ENCODE assay signal across 8 mouse cellular contexts in genomic region chr7:41500151-41500934, GRCm38 (mm10). TPM values are rescaled to one million over a fixed set of nuclear protein-coding genes. Genes with fewer than 3 reads are reported as not detected.
A peak's percentile ranks its signal among the peaks of the same experiment; 100 is the strongest.
DNase-seq lines count a peak whose midpoint lies in the region; ATAC-seq and TF ChIP-seq lines count a peak whose summit lies in the region.

No protein-coding gene starts in this region.

- no peaks in the 10 kb centered on the region for H3K4me1 ChIP-seq in embryonic facial prominence, embryonic 12.5 days
- peaks cover 5% of the 10 kb centered on the region; the same call in 1 of the 2 replicates for H3K4me1 ChIP-seq in heart, embryonic 13.5 days
- no peaks in the 10 kb centered on the region for H3K4me1 ChIP-seq in kidney, postnatal 0 days (replicated peaks; ENCODE audit: insufficient read depth, low read length)
- peaks cover 8% of the 10 kb centered on the region; the same call in 1 of the 2 replicates for H3K4me1 ChIP-seq in liver, embryonic 12.5 days
- H3K4me1 ChIP-seq in stomach, embryonic 14.5 days (ENCODE audit: control insufficient read depth, insufficient read depth, low read length), result no peaks in the 10 kb centered on the region

- DNase-seq in 3T3-L1 (ENCODE audit: low read depth, low spot score), result peak; percentile 64
- DNase-seq in adrenal gland, adult 2 months, result peak; percentile 82
- peak; percentile 58 for DNase-seq in kidney, postnatal 0 days (ENCODE audit: low spot score)
- DNase-seq in natural killer cell, adult 2 months (ENCODE audit: low spot score in 2 of 2), result peak; percentile 58 to 64

- 19% methylated on average over 22 of the region's 22 CpGs for WGBS in embryonic facial prominence, embryonic 12.5 days
- 17% methylated on average over 22 of the region's 22 CpGs for WGBS in heart, embryonic 13.5 days
- 20% methylated on average over 22 of the region's 22 CpGs for WGBS in kidney, postnatal 0 days
- 13% methylated on average over 22 of the region's 22 CpGs for WGBS in liver, embryonic 12.5 days (ENCODE audit: insufficient replicate concordance)
- 16% methylated on average over 22 of the region's 22 CpGs for WGBS in stomach, embryonic 14.5 days

- no peak; the same call in 1 of the 2 replicates for ATAC-seq in embryonic facial prominence, embryonic 12.5 days (ENCODE audit: insufficient number of reproducible peaks, insufficient read depth, low FRiP score, low TSS enrichment)
- ATAC-seq in heart, embryonic 13.5 days (ENCODE audit: extremely low read depth, insufficient number of reproducible peaks, low FRiP score, low TSS enrichment), result no peak
- no peak for ATAC-seq in kidney, postnatal 0 days (replicated peaks; ENCODE audit: low FRiP score, low read depth)
- no peak for ATAC-seq in liver, embryonic 12.5 days
- ATAC-seq in stomach, embryonic 14.5 days (ENCODE audit: insufficient number of reproducible peaks, insufficient read depth, low FRiP score, low read depth), result no peak

- 0 out of 2 replicates have a peak overlapping the region, but pooled peaks have one; percentile 40 for H3K9ac ChIP-seq in embryonic facial prominence, embryonic 12.5 days
- H3K9ac ChIP-seq in heart, embryonic 13.5 days, result peak overlapping the region; percentile 82
- no peak overlapping the region for H3K9ac ChIP-seq in kidney, postnatal 0 days (ENCODE audit: low read depth, low read length)
- peak overlapping the region; percentile 70 for H3K9ac ChIP-seq in liver, embryonic 12.5 days
- H3K9ac ChIP-seq in stomach, embryonic 14.5 days (replicated peaks; ENCODE audit: low read depth, low read length), result peak overlapping the region; percentile 21; the same call in 1 of the 2 replicates

- peak overlapping the region; percentile 54 for H3K4me3 ChIP-seq in embryonic facial prominence, embryonic 12.5 days
- peak overlapping the region; percentile 73 for H3K4me3 ChIP-seq in heart, embryonic 13.5 days
- H3K4me3 ChIP-seq in kidney, postnatal 0 days (replicated peaks; ENCODE audit: low read depth, low read length), result peak overlapping the region; percentile 60
- H3K4me3 ChIP-seq in liver, embryonic 12.5 days, result peak overlapping the region; percentile 76
- peak overlapping the region; percentile 60 for H3K4me3 ChIP-seq in stomach, embryonic 14.5 days (ENCODE audit: low read depth, low read length)

- H3K27ac ChIP-seq in embryonic facial prominence, embryonic 12.5 days, result no peak overlapping the region
- no peak overlapping the region for H3K27ac ChIP-seq in heart, embryonic 13.5 days (replicated peaks)
- H3K27ac ChIP-seq in kidney, postnatal 0 days, result no peak overlapping the region
- H3K27ac ChIP-seq in liver, embryonic 12.5 days, result no peak overlapping the region; the same call in 1 of the 2 replicates
- H3K27ac ChIP-seq in stomach, embryonic 14.5 days (ENCODE audit: low read length), result no peak overlapping the region

- no peaks in the 10 kb centered on the region for H3K36me3 ChIP-seq in embryonic facial prominence, embryonic 12.5 days
- H3K36me3 ChIP-seq in heart, embryonic 13.5 days, result no peaks in the 10 kb centered on the region
- no peaks in the 10 kb centered on the region for H3K36me3 ChIP-seq in kidney, postnatal 0 days (ENCODE audit: insufficient read depth, low read length)
- peaks cover 4% of the 10 kb centered on the region; the same call in 1 of the 2 replicates for H3K36me3 ChIP-seq in liver, embryonic 12.5 days
- no peaks in the 10 kb centered on the region for H3K36me3 ChIP-seq in stomach, embryonic 14.5 days (ENCODE audit: control insufficient read depth, insufficient read depth, low read length)

- H3K4me2 ChIP-seq in embryonic facial prominence, embryonic 12.5 days (replicated peaks), result peak overlapping the region; percentile 59
- H3K4me2 ChIP-seq in heart, embryonic 13.5 days, result peak overlapping the region; percentile 90
- peak overlapping the region; percentile 73 for H3K4me2 ChIP-seq in kidney, postnatal 0 days (ENCODE audit: low read length)
- peak overlapping the region; percentile 82 for H3K4me2 ChIP-seq in liver, embryonic 12.5 days
- H3K4me2 ChIP-seq in stomach, embryonic 14.5 days (replicated peaks; ENCODE audit: low read depth, low read length), result peak overlapping the region; percentile 78

- no peaks in the 10 kb centered on the region for H3K27me3 ChIP-seq in embryonic facial prominence, embryonic 12.5 days
- H3K27me3 ChIP-seq in heart, embryonic 13.5 days (replicated peaks), result no peaks in the 10 kb centered on the region
- no peaks in the 10 kb centered on the region for H3K27me3 ChIP-seq in kidney, postnatal 0 days (ENCODE audit: insufficient read depth, low read length)
- H3K27me3 ChIP-seq in liver, embryonic 12.5 days (replicated peaks), result no peaks in the 10 kb centered on the region
- H3K27me3 ChIP-seq in stomach, embryonic 14.5 days (ENCODE audit: control insufficient read depth, insufficient read depth, low read length), result no peaks in the 10 kb centered on the region

- TF ChIP-seq CTCF in kidney, postnatal 0 days (IDR thresholded peaks at IDR 0.05; ENCODE audit: low read depth), result peak; percentile 58

- 0 out of 2 replicates have a peak, but pooled peaks cover 3% of the 10 kb centered on the region for H3K9me3 ChIP-seq in embryonic facial prominence, embryonic 12.5 days
- H3K9me3 ChIP-seq in heart, embryonic 13.5 days, result no peaks in the 10 kb centered on the region
- H3K9me3 ChIP-seq in kidney, postnatal 0 days (replicated peaks; ENCODE audit: low read length), result no peaks in the 10 kb centered on the region
- no peaks in the 10 kb centered on the region for H3K9me3 ChIP-seq in liver, embryonic 12.5 days (replicated peaks)
- no peaks in the 10 kb centered on the region for H3K9me3 ChIP-seq in stomach, embryonic 14.5 days (ENCODE audit: control insufficient read depth, low read depth, low read length)

RNA-seq across cellular contexts. Expression of gene AW146154, which starts 0.7 kb away (rescaled TPM):
- total RNA-seq in adrenal gland, adult 2 months (2021), result 1 to 10 TPM; 7.2 to 8.6 TPM
- 1.1 and 1.6 TPM in 2 replicates for polyA plus RNA-seq in adrenal gland, adult 2 months (2012; rRNA removed)
- polyA plus RNA-seq in embryonic facial prominence, embryonic 12.5 days (2016; fragmentation: Nextera tagmentation; extraction: Ambion mirVana), result 12.4 and 15.1 TPM in 2 replicates
- polyA plus RNA-seq in heart, embryonic 13.5 days (2015; fragmentation: Nextera tagmentation; extraction: Ambion mirVana), result 5.4 and 6.0 TPM in 2 replicates
- 12.3 and 12.4 TPM in 2 replicates for polyA plus RNA-seq in kidney, postnatal 0 days (2015; fragmentation: Nextera tagmentation; extraction: Ambion mirVana)
- polyA plus RNA-seq in liver, embryonic 12.5 days (2016; fragmentation: Nextera tagmentation; extraction: Ambion mirVana), result 4.1 and 4.5 TPM in 2 replicates
- 13.8 and 16.3 TPM in 2 replicates for polyA plus RNA-seq in stomach, embryonic 14.5 days (2014; fragmentation: Nextera tagmentation; extraction: Ambion mirVana)

RNA-seq across cellular contexts. Expression of gene Gm20449, which starts 1.1 kb away (rescaled TPM):
- under 1 TPM in 1 of 2 experiments, not detected in 1; 0.09 TPM for total RNA-seq in adrenal gland, adult 2 months (2021)
- polyA plus RNA-seq in adrenal gland, adult 2 months (2012; rRNA removed), result not detected in 2 replicates
- 0.14 and 0.26 TPM in 2 replicates for polyA plus RNA-seq in embryonic facial prominence, embryonic 12.5 days (2016; fragmentation: Nextera tagmentation; extraction: Ambion mirVana)
- polyA plus RNA-seq in heart, embryonic 13.5 days (2015; fragmentation: Nextera tagmentation; extraction: Ambion mirVana), result 0.09 and 0.13 TPM in 2 replicates
- not detected in 2 replicates for polyA plus RNA-seq in kidney, postnatal 0 days (2015; fragmentation: Nextera tagmentation; extraction: Ambion mirVana)
- polyA plus RNA-seq in liver, embryonic 12.5 days (2016; fragmentation: Nextera tagmentation; extraction: Ambion mirVana), result 0.05 TPM in 1 of 2 replicates, not detected in the other
- polyA plus RNA-seq in stomach, embryonic 14.5 days (2014; fragmentation: Nextera tagmentation; extraction: Ambion mirVana), result 0.10 and 0.22 TPM in 2 replicates

RNA-seq across cellular contexts. Expression of gene Vmn2r57, which starts 51.8 kb away (rescaled TPM):
- total RNA-seq in adrenal gland, adult 2 months (2021), result under 1 TPM; 0.14 to 0.31 TPM
- 0.04 and 0.11 TPM in 2 replicates for polyA plus RNA-seq in adrenal gland, adult 2 months (2012; rRNA removed)
- 0.24 and 0.39 TPM in 2 replicates for polyA plus RNA-seq in embryonic facial prominence, embryonic 12.5 days (2016; fragmentation: Nextera tagmentation; extraction: Ambion mirVana)
- 0.15 and 0.19 TPM in 2 replicates for polyA plus RNA-seq in heart, embryonic 13.5 days (2015; fragmentation: Nextera tagmentation; extraction: Ambion mirVana)
- polyA plus RNA-seq in kidney, postnatal 0 days (2015; fragmentation: Nextera tagmentation; extraction: Ambion mirVana), result 0.12 and 0.17 TPM in 2 replicates
- polyA plus RNA-seq in liver, embryonic 12.5 days (2016; fragmentation: Nextera tagmentation; extraction: Ambion mirVana), result 0.07 and 0.08 TPM in 2 replicates
- 0.46 and 0.48 TPM in 2 replicates for polyA plus RNA-seq in stomach, embryonic 14.5 days (2014; fragmentation: Nextera tagmentation; extraction: Ambion mirVana)
